Mouse (Mus musculus) ovary, postnatal 14 days (tissue): Measurements from ENCODE around the gene Pkhd1.

Experiments
- DNase-seq: peaks from one replicate; pipeline ENCODE4 v3.0.0; 2022; ENCODE audit warnings: low spot score

Pkhd1 gene

GRCm38 (mm10) chr1:20617849-20618530 is at the start of gene Pkhd1:
Gene Pkhd1, minus strand, starts transcription at chr1:20618064.
- DNase-seq: no peak

GRCm38 (mm10) chr1:20667567-20667966 is 49.7 kb upstream of the Pkhd1 start:
- no peak for DNase-seq

- no peak for DNase-seq
These were observed 48.4 kb upstream of the Pkhd1 start for GRCm38 (mm10) chr1:20666233-20666632.

GRCm38 (mm10) chr1:20655085-20655484 is 37.2 kb upstream of the Pkhd1 start:
- DNase-seq: no peak

GRCm38 (mm10) chr1:20653513-20654506 is 35.9 kb upstream of the Pkhd1 start:
- DNase-seq: no peak

GRCm38 (mm10) chr1:20634856-20635255 is 17.0 kb upstream of the Pkhd1 start:
- DNase-seq: no peak

GRCm38 (mm10) chr1:20633276-20633869 is 15.5 kb upstream of the Pkhd1 start:
- DNase-seq: no peak

GRCm38 (mm10) chr1:20624564-20624963 is 6.7 kb upstream of the Pkhd1 start:
- no peak for DNase-seq

- no peak for DNase-seq
These were observed 5.5 kb upstream of the Pkhd1 start for GRCm38 (mm10) chr1:20623375-20623774.

- DNase-seq: no peak
These were observed 2.7 kb upstream of the Pkhd1 start for GRCm38 (mm10) chr1:20620611-20621010.

- DNase-seq: no peak
These were observed 1.5 kb upstream of the Pkhd1 start for GRCm38 (mm10) chr1:20619363-20619762.

GRCm38 (mm10) chr1:20612643-20613042 is 5.2 kb downstream of the Pkhd1 start:
- peak; percentile 25 for DNase-seq

- DNase-seq: no peak
These were observed 12.4 kb downstream of the Pkhd1 start for GRCm38 (mm10) chr1:20605489-20605888.

- no peak for DNase-seq
These were observed 27.4 kb downstream of the Pkhd1 start for GRCm38 (mm10) chr1:20590488-20590887.

GRCm38 (mm10) chr1:20571469-20571868 is 46.4 kb downstream of the Pkhd1 start:
- DNase-seq: no peak

GRCm38 (mm10) chr1:20569430-20569829 is 48.4 kb downstream of the Pkhd1 start:
- DNase-seq: no peak

GRCm38 (mm10) chr1:20558443-20558842 is 59.4 kb downstream of the Pkhd1 start:
- no peak for DNase-seq

GRCm38 (mm10) chr1:20554398-20554797 is 63.5 kb downstream of the Pkhd1 start:
- peak; percentile 7 for DNase-seq

GRCm38 (mm10) chr1:20551334-20551733 is 66.5 kb downstream of the Pkhd1 start:
- no peak for DNase-seq

- DNase-seq: no peak
These were observed 73.3 kb downstream of the Pkhd1 start for GRCm38 (mm10) chr1:20544526-20544925.

- DNase-seq: peak; percentile 27
These were observed 104.3 kb downstream of the Pkhd1 start for GRCm38 (mm10) chr1:20513364-20514084.

- DNase-seq: no peak
These were observed 118.9 kb downstream of the Pkhd1 start for GRCm38 (mm10) chr1:20498965-20499364.
